Mouse (Mus musculus): Measurements from ENCODE around the gene Map2k1.
"Not testable (repeated sequence)": the region's sequence is repeated elsewhere in the genome, so short reads cannot be mapped to it uniquely, and the experiment has no call there.

Gene Map2k1

DNA sequence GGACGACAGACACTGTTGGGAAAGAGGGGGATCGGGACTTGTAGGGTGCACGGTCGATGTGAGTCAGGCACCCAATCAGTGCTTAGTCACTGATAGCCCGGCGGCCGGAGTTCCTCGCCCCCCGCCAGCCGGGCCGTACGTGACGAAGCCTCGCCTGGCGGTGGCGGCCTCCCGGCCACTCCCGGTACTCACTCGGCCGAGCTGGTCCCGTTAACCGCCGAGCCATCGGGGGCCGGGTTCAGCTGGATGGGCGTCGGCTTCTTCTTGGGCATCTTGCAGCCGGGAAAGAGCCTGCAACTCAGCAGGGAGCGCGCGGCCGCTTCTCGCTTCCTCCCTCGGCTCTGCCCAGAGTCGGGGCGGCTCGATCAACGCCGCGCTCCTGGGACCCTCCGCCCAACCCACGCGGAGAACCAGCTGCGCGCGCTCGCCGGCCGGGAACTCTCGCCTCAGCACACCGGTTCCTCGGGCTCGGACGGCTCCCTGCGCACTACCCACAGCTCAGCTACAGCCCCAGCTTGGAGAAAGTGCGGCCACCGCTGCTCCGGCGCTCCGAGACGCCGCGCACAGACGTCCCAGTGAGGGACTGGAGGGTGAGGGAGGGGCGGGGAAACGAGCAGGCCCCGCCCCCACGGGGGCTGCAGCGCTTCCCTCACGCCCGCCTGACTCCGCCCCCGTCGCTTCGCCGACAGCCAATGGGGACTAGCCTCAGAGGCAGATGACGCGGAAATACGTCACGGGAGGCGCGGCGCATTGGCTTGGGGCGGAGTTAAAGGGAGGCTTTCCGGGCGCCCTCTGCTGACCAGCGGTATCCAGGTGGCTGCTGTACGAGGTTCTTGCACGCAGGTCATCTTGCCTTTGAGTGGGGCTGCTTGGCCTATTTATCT is at the start of gene Map2k1:
Gene Map2k1, minus strand, starts transcription at position 611 of the 884 bp plus-strand sequence.
- DNase-seq (ENCODE audit: low spot score): peak; percentile 100

DNA sequence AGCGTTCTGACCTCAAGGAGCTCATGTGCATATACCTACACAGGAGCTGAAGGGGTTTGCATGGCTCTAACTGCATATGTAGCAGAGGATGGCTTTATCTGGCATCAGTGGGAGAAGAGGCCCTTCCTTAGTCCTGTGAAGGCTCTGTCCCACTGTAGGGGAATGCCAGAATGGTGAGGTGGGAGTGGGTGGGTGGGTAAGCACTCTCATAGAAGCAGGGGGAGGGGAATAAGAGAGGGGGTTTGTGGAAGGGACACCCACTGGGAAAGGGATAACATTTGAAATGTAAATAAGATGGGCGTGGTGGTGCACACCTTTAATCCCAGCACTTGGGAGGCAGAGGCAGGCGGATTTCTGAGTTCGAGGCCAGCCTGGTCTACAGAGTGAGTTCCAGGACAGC is 49.7 kb upstream of the Map2k1 start:
- not testable (repeated sequence) for DNase-seq (ENCODE audit: low spot score)

GRCm38 (mm10) chr9:64282404-64282987 is 29.1 kb upstream of the Map2k1 start:
- DNase-seq (ENCODE audit: low spot score): no peak

GRCm38 (mm10) chr9:64281781-64282178 is 28.3 kb upstream of the Map2k1 start:
- DNase-seq (ENCODE audit: low spot score): no peak

DNA sequence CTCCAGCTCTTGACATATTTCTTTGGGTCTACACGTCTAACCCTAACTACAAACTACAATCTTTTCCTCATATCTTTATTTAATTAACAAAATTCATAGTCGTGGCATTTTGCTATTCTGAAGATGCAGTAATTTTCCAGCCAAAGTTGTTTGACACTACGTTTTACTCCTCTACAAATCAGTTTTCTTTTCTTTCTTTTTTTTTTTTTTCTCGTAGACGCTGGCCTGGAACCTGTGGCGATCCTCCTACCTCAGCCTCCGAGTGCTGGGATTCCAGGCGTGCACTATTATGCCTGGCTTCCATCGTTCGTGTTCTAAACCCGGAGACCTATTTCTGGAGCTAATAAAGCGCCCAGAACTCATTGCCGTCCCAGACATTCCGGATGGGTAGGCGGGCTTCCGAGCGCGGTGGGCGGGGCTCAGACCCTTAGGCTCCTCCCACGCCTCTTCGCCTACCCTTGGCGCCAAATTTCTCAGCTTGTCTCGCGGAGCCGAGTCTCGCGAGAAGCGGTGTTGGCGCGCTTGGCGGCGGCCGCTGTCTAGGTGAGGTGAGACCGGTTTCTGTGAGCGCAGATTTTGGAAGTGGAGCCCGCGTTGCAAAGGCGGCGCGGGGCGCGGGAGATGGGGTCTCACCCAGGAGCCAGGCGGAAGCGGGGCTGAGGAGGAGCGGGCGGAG is 27.8 kb upstream of the Map2k1 start, which contains the start of gene Tipin:
Gene Tipin, plus strand, starts transcription at position 477 of the 676 bp plus-strand sequence.
- DNase-seq (ENCODE audit: low spot score): peak; percentile 94

GRCm38 (mm10) chr9:64278665-64279310 is 25.4 kb upstream of the Map2k1 start:
- DNase-seq (ENCODE audit: low spot score): no peak

GRCm38 (mm10) chr9:64277706-64278105 is 24.3 kb upstream of the Map2k1 start:
- DNase-seq (ENCODE audit: low spot score): peak; percentile 45

GRCm38 (mm10) chr9:64274919-64275318 is 21.5 kb upstream of the Map2k1 start:
- DNase-seq (ENCODE audit: low spot score): no peak

- no peak for DNase-seq (ENCODE audit: low spot score)
These were observed 20.9 kb upstream of the Map2k1 start for GRCm38 (mm10) chr9:64274291-64274690.

DNA sequence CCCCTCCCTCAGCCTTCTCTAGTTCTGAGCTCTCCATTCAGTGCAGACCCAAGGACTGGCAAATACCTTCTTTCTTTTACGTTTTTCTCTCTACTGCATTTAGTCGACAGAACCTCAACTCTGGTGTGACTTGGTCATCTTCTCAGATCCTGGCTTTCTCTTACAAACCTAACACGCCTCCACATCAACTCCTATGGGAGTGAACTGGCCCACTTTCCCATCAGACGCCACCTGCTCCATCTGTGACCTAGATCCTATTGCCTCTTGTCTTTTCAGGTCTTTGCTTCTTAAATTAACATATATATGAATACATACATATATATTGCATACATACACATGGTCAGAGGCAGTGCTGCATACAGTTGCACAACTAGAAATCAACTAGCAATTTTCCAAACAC is 20.3 kb upstream of the Map2k1 start:
- DNase-seq (ENCODE audit: low spot score): no peak

DNA sequence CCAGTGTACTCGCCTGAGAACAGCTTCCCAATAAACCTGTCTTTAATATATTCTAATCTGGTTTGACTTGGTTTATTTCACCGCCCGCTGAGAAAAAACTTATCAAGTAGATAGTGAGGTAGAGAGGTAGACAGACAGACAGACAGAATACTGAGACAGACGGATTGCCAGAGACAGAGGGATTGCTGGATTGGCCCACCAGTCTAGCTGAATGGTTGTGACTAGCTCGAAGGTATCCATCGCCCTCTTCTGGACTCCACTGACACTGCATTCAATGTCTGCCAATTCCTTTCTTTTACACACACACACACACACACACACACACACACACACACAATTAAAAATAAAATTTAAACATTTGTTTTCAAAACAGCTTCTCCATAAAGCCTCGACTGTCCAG is 19.2 kb upstream of the Map2k1 start:
- no peak for DNase-seq (ENCODE audit: low spot score)

DNA sequence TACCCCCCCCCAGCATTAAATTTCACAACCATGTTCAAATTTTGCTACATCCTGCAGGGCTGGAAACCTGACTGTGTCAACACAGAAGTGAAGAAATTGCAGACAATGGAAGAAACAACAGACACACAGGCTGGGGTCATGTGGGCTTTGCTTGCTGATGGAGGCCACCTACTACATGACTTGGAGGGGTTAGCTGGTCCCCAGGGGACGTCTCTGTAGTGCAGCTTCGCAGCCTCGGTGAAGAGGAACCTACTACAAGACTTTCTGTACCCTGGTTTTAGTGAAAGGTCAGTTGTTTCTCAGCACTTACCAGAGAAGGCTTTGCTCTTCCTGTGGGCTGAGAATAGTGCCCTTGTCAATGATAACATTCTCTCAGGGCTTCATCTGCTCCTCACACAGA is 17.8 kb upstream of the Map2k1 start:
- DNase-seq (ENCODE audit: low spot score): no peak

DNA sequence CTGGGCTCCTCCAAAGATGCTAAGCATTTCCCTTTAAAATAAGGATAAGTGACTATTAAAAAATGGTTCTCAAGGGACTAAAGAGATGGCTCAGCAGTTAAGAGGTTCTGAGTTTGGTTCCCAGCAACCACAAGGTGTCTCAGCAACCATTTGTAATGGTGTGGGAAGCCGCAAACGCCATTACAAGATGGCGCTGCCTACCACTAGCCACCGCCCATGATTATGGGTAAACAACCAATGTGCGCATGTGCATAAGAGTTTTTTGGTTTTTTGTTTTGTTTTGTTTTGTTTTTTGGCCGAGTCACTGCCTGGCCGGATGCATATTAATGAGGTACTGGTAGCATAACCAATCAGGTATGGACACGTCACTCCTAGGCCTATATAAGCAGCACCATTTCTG is 15.4 kb upstream of the Map2k1 start:
- not testable (repeated sequence) for DNase-seq (ENCODE audit: low spot score)

DNA sequence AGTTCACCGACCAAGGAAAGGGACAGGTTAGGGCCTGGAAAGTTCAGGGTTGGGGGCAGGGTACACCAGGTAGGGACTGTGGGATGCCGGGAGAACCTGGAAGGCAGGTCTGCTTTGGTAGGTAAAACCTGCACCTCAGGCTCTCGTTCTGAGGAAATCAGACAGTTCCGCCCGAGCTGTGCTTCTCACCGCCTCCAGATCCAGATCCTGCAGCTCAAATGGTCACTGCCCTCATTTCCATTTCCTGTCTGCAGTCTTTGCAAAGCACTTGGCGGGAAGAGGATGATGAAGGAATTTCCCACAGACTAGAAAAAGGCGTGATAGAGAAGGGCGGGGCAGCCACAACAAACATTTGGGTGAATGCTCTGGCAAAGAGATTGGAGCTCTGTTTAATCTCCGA is 14.8 kb upstream of the Map2k1 start:
- no peak for DNase-seq (ENCODE audit: low spot score)

DNA sequence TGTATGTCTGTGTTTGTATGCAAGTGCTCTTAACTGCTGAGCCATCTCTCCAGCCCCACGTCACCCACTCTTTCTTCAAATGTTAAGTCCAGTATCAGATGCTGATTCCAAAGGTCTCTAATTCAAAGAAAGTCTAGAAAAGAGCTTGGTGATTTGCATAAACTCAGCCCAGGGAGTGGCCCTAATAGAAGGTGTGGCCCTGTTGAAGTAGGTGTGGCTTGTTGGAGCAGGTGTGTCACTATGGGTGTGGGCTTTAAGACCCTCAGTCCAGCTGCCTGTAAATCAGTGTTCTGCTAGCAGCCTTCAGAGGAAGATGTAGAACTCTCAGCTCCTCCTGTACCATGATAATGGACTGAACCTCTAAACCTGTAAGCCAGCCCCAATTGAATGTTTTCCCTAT is 13.8 kb upstream of the Map2k1 start:
- no peak for DNase-seq (ENCODE audit: low spot score)

- DNase-seq (ENCODE audit: low spot score): no peak
These were observed 11.4 kb upstream of the Map2k1 start for GRCm38 (mm10) chr9:64264813-64265212.

GRCm38 (mm10) chr9:64261023-64261422 is 7.6 kb upstream of the Map2k1 start:
- DNase-seq (ENCODE audit: low spot score): no peak

- no peak for DNase-seq (ENCODE audit: low spot score)
These were observed 6.5 kb upstream of the Map2k1 start for GRCm38 (mm10) chr9:64259906-64260305.

DNA sequence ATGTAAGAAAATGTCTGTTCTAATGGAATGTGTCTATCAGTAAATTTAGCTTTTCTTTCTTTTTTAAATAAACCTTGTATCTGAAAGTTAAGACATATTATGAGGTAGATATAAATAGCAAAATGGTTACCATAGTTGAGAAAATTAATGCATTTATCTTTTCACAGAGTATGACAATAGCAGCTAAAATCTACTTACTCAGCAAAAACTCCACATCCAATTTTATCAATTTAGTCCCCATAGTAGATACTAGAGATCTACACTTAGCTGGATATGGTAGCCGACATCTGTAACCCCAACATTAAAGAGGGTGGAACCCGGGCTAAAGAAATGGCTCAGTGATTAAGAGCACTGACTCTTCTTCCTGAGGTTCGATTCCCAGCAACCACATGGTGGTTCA is 2.8 kb upstream of the Map2k1 start:
- no peak for DNase-seq (ENCODE audit: low spot score)

- DNase-seq (ENCODE audit: low spot score): no peak
These were observed 2.0 kb upstream of the Map2k1 start for GRCm38 (mm10) chr9:64255422-64255821.

GRCm38 (mm10) chr9:64252591-64253020 is 825 bp downstream of the Map2k1 start:
- DNase-seq (ENCODE audit: low spot score): peak; percentile 41

DNA sequence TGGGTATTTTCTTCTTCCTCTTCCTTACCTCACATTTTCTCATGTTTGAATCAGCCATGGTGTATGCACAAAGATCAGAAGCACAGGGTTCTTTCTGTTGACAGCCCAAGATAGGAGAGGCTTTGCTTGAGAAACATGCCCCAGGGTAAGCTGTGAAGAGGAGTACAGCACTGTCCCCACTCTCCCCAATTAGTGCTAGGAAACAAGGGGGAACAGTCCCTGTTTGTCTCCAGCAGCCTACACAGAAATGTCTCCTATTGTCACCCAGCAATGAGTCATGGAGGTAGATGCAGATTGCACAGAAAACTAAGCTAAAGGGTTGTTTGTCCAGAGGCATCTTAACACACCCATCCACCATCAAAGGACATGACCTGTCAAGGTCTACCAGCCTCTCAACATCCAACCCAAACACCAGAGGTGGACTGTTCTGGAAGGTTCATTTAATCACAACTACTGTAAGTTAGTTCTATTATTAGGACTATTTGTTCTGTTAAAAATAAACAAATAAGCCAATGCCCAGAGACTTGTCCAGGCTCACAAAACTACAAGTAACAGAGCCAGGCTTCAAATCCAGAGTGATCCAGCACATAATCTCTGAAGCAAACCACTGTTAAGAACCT is 3.2 kb downstream of the Map2k1 start:
- DNase-seq (ENCODE audit: low spot score): no peak
